Mouse (Mus musculus) NIH3T3 (cell line): ENCODE results near the gene Atmin.

Experiments
- DNase-seq: peaks from one replicate; pipeline ENCODE4 v3.0.0-alpha.2; 2012; ENCODE audit warnings: low read depth

Atmin gene

DNA sequence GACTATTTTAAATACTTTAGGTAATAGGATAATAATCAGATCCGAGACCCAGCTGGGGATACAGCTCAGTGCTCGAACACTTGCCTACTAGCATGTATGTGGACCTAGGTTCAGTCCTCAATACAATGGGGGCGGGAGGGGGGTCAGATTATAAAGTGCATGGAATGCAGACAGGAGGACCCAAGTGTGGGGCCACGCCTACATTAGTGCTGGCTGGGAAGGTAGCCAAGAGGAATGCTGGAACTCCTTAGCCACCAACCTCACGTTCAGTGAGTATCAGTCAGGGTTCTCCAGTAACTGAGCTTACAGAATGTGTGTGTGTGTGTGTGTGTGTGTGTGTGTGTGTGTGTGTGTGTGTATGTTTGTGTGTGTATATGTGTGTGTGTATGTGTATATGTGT, 8.2 kb downstream of the Atmin start:
- peak; percentile 71 for DNase-seq

DNA sequence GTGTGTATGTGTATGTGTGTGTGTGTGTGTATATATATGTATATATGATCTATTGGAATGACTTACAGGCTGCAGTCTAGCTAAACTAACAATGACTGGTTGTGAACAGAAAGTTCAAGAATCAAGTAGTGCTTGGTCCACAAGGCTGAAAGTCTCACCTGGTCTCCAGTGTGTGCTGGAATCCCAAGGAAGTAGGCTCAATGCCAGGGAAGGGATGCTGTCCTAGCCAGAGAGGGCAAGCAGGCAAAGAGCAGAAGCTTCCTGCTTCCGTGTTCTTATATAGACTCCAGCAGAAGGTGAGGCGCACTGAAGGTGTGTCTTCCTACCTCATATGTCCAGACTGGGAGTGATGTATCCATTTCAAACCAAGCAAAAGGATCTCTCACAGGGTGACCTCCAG, 8.6 kb downstream of the Atmin start:
- no peak for DNase-seq

DNA sequence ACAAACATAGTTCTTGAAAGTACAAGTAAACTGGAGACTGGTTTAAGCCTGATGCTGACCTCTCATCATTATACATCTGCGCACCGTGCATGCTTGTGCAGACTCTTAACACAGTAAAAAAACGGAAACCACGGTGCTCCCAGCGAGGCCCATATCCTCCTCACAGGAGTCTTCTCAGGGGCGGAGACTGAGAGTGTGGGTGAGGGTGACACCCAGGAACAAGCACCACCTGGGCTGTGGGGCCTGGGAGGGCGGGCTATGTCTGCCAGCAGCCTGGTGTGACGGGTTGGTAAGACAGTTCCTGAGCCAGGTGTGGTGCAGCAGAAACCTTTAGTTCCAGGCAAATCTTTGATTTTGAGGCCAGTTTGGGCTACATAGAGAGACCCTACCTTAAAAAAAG, 9.2 kb downstream of the Atmin start:
- DNase-seq, result no peak

DNA sequence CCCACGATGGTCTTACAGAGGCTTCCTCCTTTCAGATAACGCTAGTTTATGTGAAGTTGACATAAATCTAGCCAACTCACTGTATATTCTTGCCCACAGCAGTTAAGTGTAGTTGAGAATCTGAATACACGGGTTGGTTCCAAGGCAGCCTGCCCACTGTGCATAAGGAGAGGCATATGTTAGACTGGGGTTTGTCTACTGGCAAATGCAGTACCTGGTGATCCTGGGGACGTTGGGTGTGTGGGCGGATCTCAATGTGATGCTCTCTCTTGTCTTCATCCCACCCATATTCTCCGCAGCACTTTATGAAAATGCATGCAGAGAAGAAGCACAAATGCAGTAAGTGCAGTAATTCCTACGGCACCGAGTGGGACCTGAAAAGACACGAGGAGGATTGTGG, 11.2 kb downstream of the Atmin start:
- no peak for DNase-seq

DNA sequence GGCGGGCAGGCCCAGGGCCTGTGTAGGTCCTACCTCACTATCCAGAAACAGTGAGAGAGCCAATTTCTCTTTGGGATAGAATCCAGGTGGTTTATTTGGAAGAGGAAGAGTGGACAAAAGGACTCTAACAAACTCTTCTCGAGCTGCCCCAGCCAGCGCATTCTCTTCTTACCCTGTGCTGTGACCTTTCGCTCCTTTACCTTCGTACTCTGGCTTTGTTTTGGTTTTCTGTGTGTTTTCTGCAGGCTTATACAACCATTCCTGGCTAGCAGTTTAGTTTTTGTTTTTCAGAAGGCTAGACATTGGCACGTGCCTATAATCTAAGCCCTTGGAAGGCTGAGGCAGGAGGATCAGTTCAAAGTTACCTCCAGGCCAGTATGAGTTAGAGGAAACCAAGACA, 26.3 kb downstream of the Atmin start:
- no peak for DNase-seq

DNA sequence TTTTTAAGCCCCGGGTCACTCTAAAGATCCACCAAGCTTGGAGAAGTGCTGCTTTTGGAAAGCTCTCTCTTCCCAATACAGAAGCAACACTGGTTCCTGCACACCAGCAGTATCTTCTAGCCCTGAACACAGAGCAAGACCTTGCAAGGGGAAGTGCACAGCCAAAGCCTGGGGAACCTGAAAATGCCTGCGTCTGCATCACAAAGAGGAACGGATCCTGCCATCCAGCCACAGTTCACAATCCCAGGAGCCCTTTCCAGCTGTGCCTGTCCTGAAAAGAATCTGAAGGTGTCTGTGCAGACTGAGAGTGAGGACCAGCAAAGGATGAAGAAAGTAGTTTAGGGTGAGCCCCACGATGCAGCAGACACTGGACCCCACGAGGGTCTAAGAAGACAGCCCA, 31.9 kb downstream of the Atmin start:
- no peak for DNase-seq

DNA sequence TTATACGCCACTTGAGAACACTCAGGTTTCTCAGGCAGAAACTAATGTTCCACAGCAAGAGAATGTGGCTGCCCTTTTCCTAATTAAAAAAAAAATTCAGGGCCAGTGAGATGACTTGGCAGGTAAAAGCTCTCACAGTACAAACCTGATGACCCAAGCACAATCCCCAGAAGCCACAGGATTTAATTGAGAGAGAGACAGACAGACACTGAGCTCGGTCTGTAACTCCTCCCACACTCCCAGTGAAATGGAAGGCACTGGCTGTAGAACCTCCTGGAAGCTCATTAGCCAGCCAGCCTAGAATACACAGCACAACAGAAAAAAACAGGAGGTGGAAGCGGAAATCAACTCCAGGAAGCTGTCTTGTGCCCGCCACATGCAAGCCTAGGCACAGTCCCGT, 32.4 kb downstream of the Atmin start:
- no peak for DNase-seq

DNA sequence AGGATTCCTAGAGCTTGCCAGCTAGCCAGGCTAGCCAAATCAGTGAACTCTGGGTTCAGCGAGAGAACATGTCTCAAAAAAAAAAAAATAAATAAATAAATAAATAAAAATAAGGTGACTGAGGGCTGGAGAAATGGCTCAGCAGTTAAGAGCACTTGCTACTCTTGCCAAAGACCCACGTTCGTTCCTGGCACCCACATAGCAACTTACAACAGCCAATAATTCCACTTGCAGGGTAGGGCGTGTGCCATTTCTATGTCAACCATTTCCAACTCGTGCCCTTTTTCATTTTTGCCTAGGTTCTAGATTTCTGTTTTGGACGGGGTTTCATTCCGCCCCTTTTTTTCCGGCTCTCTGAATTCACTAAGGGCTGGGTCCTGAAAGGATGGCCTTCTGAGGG, 34.9 kb downstream of the Atmin start:
- DNase-seq, result peak; percentile 6

DNA sequence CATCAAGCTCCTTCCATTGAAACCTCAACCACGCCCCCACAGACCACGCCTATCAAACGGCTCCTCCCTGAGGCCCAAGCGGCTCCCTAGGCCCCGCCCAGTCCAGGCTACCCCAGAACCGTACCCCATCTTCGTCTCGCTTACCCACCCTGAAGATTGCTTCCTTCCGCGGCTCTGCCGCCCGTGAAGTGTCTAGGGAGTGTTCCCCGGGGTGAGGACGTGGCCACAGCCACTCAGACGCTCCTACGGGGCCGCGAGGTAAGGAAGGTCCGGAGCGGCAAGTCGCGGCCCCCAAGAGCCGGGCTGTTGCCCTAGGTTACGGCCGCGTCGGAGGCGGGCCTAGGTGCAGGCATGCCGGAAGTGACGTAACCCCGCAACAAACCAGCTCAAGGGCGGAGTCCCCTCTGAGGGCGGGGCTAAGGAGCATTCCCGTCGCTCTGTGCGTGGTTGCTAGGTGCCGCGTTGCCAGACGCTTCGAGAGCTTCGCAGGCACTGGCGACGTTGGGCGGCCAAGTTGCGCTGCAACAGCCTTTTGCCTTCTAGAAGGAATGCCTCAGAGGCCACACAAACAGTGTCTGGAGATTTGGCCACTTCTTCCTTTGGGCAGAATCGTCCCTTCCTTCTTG, 35.6 kb downstream of the Atmin start, which contains the start of gene 1700030J22Rik:
TSS of gene 1700030J22Rik (minus strand) at position 329 of the 626 bp plus-strand sequence.
- peak; percentile 99 for DNase-seq

DNA sequence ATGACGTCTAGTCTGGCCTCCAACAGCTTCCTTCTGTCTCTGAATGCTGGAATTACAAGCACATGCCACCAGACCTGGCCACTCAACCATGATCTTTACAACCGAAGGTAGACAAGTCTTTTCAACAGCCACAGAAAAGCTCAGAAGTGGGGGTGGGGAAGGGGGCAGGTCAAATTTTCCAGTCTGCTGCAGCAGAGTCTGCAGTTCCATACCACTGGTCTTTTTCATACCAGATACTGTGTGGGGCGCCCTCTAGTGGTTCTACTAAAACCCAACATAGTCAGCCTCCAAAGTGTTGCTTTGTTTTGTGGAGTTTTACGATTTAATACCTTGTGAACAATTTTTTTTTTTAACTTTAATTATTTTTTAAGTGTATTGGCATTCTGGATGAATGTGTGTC, 36.9 kb downstream of the Atmin start:
- peak; percentile 87 for DNase-seq

DNA sequence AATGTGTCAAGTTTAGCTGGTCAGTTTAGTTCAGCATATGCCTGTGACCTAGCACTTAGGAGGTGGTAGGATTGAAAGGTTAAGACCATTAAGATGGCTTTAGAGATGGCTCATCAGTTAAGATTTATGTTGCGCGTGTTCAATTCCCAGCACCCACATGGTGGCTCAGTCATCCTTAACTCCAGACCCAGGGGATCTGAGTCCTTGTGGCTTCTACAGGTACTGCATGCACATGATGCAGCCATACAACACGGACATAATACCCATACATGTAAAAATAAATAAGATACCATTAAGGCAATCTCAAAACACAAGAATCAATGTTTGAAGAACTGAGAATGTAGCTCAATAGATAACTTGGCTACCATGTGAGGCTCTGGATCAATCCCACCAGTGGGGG, 46.6 kb downstream of the Atmin start:
- DNase-seq, result peak; percentile 11

DNA sequence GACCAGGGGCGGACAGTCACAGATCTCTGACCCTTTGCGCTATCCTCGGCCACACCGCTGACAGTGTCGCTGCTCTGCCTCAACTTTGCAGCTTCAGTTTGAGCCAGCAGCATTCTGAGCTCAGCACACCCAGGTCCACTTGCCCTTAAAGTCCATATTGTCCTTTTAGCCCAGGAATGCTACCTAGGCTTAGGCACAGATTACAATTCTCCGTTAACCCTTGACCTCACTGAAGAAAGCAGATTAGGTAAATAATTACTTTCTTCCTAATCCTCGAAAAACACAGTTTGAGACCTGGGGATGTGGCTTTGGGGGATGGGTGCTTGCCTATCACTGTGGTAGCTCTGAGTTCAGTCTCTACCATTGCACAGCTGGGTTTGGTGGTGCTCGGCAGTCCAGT, 48.0 kb downstream of the Atmin start:
- no peak for DNase-seq

DNA sequence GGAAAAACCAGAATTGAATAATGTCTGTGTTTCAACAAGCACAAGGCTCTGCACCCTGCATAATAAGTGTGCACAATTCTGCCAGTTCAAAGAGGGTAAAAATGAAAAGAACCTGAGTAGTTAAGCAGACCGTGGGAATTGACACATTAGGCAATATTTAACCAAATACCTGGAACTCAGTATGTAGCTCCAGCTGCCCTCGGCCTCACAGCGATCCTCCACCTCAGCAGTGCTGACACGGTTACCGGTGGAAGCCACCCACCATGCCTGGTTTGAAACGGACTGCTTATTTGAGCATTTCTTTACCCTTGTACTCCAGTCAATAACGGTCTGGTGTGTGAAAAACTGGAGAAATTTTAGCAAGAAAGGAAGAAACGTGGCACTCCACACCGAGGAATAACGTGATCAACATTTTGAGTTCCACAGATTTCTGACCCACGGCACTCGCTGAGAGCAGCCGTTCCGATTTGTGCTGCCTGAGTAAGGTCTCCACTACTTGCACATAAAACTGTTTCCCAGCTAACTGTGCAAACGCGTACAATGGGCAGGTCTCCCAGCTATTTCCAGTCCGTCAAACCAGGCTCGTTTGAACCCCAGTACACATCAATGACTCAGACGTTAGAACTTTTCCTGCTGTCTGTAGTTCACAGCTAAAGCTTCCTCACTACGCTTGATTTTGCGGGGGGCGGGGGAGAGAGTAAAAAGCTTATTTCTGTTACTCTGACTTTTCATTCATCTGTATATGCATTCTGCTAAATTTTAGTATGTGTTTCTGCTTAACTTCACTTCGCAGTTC, 49.2 kb downstream of the Atmin start:
- DNase-seq, result peak; percentile 63

DNA sequence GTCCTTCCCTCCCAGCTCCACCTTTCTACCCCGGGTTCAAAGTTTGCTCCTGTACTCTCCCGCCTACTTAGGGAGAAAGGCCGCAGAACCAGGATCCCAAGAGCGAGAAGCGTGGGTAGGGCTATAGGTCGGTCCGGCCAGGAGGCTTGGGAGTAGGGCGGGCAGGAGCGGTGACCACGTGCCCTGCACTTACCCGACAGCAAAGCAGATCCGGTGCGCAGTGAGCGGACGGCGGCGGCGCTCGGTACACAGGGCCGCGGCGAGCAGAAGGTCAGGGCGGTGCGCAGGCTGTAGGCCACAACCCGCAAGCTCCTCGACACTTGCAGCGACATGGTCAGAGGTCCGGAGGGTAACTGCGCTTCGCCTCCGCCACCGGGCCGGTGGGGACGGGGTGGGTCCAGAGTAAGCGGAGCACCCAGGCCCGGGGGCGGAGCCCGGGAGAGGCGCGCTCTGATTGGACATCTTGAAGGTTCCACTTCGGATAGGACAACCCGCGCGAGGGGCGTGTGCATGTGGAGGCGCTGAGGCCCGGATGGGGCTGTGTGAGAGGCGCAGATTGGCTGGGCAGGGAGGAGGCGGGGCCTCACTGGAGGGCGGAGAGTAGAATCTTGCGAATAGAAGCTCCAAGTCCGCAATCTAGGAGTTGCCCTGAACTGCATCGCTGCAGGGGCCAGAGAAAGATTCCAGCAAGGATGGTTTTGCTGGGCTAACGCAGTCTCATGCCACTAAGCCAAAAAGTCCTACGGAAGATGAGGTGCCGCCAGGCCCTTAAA, 50.1 kb downstream of the Atmin start, which contains the start of gene Gcsh:
TSS of gene Gcsh (minus strand) at position 443 of the 773 bp plus-strand sequence.
- DNase-seq, result peak; percentile 99

DNA sequence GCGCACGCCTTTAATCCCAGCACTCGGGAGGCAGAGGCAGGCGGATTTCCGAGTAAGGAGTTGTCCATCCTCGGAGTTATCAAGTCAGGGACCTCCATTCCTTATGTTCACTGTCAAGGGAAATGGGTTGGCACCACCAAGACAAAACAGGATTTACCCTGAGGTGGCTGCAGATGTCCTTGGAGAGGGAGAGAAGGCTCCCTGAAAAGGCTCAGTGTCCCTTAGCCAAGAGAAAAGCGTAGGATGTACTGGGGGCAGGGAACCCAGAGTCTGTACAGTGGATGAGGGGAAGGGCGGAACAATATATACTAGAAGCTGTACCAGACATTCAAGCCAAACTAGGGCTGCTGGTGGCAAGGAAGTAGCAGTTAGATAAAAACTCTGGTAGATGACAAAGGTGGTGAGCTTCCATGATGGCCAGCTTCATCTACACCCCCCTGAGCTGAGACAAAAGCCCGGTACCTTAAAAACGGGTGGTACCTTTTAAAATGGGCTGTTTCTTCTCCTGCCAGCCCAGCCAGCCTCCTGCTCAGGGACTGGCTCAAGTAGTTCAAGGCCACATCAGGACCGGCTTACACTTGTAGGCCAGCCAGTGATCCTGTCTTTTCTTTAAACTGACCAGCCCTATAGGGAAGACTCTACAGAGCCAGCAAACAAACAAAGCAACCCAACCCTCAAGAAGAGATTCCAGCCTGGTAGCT, 51.0 kb downstream of the Atmin start:
- DNase-seq, result no peak
